ENCODE assay signal across 22 mouse cellular contexts in genomic region chr10:21866504-21866903, GRCm38 (mm10). TPM values are rescaled to one million over a fixed set of nuclear protein-coding genes. Genes with fewer than 3 reads are reported as not detected.
A peak's percentile ranks its signal among the peaks of the same experiment; 100 is the strongest.
DNase-seq lines count a peak whose midpoint lies in the region; ATAC-seq and TF ChIP-seq lines count a peak whose summit lies in the region.
"Had no signal": no experiment of that assay in that cellular context is flagged by ENCODE, and none has a peak within 500 bp of the region (broad histone marks: within the 10 kb centered on the region; RNA-seq: fewer than 3 reads in every experiment).

No protein-coding gene starts in this region.

- H3K4me1 ChIP-seq in midbrain, embryonic 11.5 days (ENCODE audit: control insufficient read depth, insufficient read depth, low read length): no peaks in the 10 kb centered on the region
- no peaks in the 10 kb centered on the region for H3K4me1 ChIP-seq in midbrain, postnatal 0 days (ENCODE audit: insufficient read depth, low read length)
- H3K4me1 ChIP-seq in stomach, postnatal 0 days (replicated peaks; ENCODE audit: control insufficient read depth, insufficient read depth): no peaks in the 10 kb centered on the region
- no peaks in the 10 kb centered on the region for H3K4me1 ChIP-seq in heart, adult 2 months (ENCODE audit: control insufficient read depth, insufficient read depth, low read length)
- H3K4me1 ChIP-seq: forebrain, embryonic 12.5 days; heart, embryonic 13.5 days; liver, embryonic 15.5 days; midbrain, embryonic 13.5 days had no signal

- H3K27me3 ChIP-seq in midbrain, embryonic 11.5 days (ENCODE audit: control insufficient read depth, insufficient read depth, low read length): no peaks in the 10 kb centered on the region
- H3K27me3 ChIP-seq in midbrain, postnatal 0 days (ENCODE audit: insufficient read depth, low read length): no peaks in the 10 kb centered on the region
- no peaks in the 10 kb centered on the region for H3K27me3 ChIP-seq in stomach, postnatal 0 days (ENCODE audit: control insufficient read depth, insufficient read depth, low read length)
- H3K27me3 ChIP-seq in heart, adult 2 months (ENCODE audit: control insufficient read depth, insufficient read depth, low read length): no peaks in the 10 kb centered on the region
- H3K27me3 ChIP-seq: forebrain, embryonic 12.5 days; heart, embryonic 13.5 days; liver, embryonic 15.5 days; midbrain, embryonic 13.5 days had no signal

- no peak for ATAC-seq in midbrain, embryonic 11.5 days (ENCODE audit: low FRiP score)
- no peak for ATAC-seq in midbrain, postnatal 0 days (ENCODE audit: low FRiP score)
- ATAC-seq in stomach, postnatal 0 days (ENCODE audit: low FRiP score, low TSS enrichment): no peak
- ATAC-seq: hindbrain, embryonic 16.5 days; intestine, postnatal 0 days; lung, postnatal 0 days; midbrain, embryonic 13.5 days had no signal

- H3K36me3 ChIP-seq in midbrain, embryonic 11.5 days (ENCODE audit: control insufficient read depth, insufficient read depth, low read length): no peaks in the 10 kb centered on the region
- H3K36me3 ChIP-seq in midbrain, postnatal 0 days (ENCODE audit: insufficient read depth, low read length): no peaks in the 10 kb centered on the region
- no peaks in the 10 kb centered on the region for H3K36me3 ChIP-seq in stomach, postnatal 0 days (ENCODE audit: control insufficient read depth, insufficient read depth, low read length)
- no peaks in the 10 kb centered on the region for H3K36me3 ChIP-seq in heart, adult 2 months (ENCODE audit: control insufficient read depth, insufficient read depth, low read length)
- H3K36me3 ChIP-seq: forebrain, embryonic 12.5 days; G1E; heart, embryonic 13.5 days; liver, embryonic 15.5 days; midbrain, embryonic 13.5 days had no signal

- TF ChIP-seq EP300 in stomach, postnatal 0 days (optimal IDR thresholded peaks at IDR 0.05): no peak
- no peak for TF ChIP-seq EP300 in heart, adult 2 months (IDR thresholded peaks at IDR 0.05; ENCODE audit: insufficient read depth, low read depth, low read length)

- H3K9ac ChIP-seq in midbrain, embryonic 11.5 days (ENCODE audit: low read length): no peak overlapping the region
- no peak overlapping the region for H3K9ac ChIP-seq in midbrain, postnatal 0 days (replicated peaks; ENCODE audit: low read length, poor library complexity, severe bottlenecking)
- H3K9ac ChIP-seq in stomach, postnatal 0 days (ENCODE audit: low read length): no peak overlapping the region
- H3K9ac ChIP-seq in heart, adult 2 months (ENCODE audit: low read depth, low read length): no peak overlapping the region
- H3K9ac ChIP-seq: forebrain, embryonic 12.5 days; heart, embryonic 13.5 days; liver, embryonic 15.5 days; midbrain, embryonic 13.5 days had no signal

- intact Hi-C loops in heart, adult 2 months (cut with DNase I): no loop called here

- no peaks in the 10 kb centered on the region for H3K79me2 ChIP-seq in heart, adult 2 months (replicated peaks; ENCODE audit: control insufficient read depth, insufficient read depth, low read length)

- TF ChIP-seq CTCF in midbrain, postnatal 0 days (IDR thresholded peaks at IDR 0.05): no peak
- no peak for TF ChIP-seq CTCF in stomach, postnatal 0 days (IDR thresholded peaks at IDR 0.05; ENCODE audit: low read depth)
- no peak for TF ChIP-seq CTCF in heart, adult 2 months (IDR thresholded peaks at IDR 0.05)

- 43% methylated on average over 4 of the region's 4 CpGs for WGBS in midbrain, embryonic 11.5 days
- 39% methylated on average over 4 of the region's 4 CpGs for WGBS in midbrain, postnatal 0 days
- WGBS in stomach, postnatal 0 days: 36% methylated on average over 4 of the region's 4 CpGs
- 57% methylated on average over 4 of the region's 4 CpGs for WGBS in heart, adult 2 months

- no peak overlapping the region for H3K4me3 ChIP-seq in midbrain, embryonic 11.5 days (ENCODE audit: low read depth, low read length)
- no peak overlapping the region for H3K4me3 ChIP-seq in midbrain, postnatal 0 days (ENCODE audit: low read depth, low read length)
- H3K4me3 ChIP-seq in stomach, postnatal 0 days (ENCODE audit: low read depth, low read length): no peak overlapping the region
- no peak overlapping the region for H3K4me3 ChIP-seq in heart, adult 2 months
- H3K4me3 ChIP-seq: forebrain, embryonic 12.5 days; heart, embryonic 13.5 days; liver, embryonic 15.5 days; midbrain, embryonic 13.5 days had no signal

- H3K27ac ChIP-seq in midbrain, embryonic 11.5 days (ENCODE audit: low read depth, low read length): no peak overlapping the region
- no peak overlapping the region for H3K27ac ChIP-seq in midbrain, postnatal 0 days (ENCODE audit: low read depth, low read length)
- no peak overlapping the region for H3K27ac ChIP-seq in stomach, postnatal 0 days (replicated peaks)
- no peak overlapping the region for H3K27ac ChIP-seq in heart, adult 2 months
- H3K27ac ChIP-seq: forebrain, embryonic 12.5 days; heart, embryonic 13.5 days; liver, embryonic 15.5 days; midbrain, embryonic 13.5 days had no signal

- peak; percentile 55 for DNase-seq in embryo, embryonic 11 days
- no peak for DNase-seq in embryo, embryonic 10 days (ENCODE audit: low spot score)
- peak; percentile 33 for DNase-seq in midbrain, embryonic 11.5 days (ENCODE audit: low spot score, missing footprints)
- no peak for DNase-seq in midbrain, postnatal 0 days (ENCODE audit: low spot score)
- peak; percentile 43 for DNase-seq in NIH3T3 (ENCODE audit: low read depth)
- peak; percentile 32 for DNase-seq in stomach, postnatal 0 days (ENCODE audit: low spot score)
- no peak for DNase-seq in heart, adult 2 months
- DNase-seq in layer of hippocampus, adult 9-11 months: no peak
- DNase-seq: adrenal gland, postnatal 36 days; gastrocnemius, postnatal 10 days; heart, adult 11 months; heart, postnatal 36 days; spleen, adult 18-20 months; thymus, adult 18-20 months had no signal

- TF ChIP-seq POLR2A in heart, adult 2 months (IDR thresholded peaks at IDR 0.05; ENCODE audit: insufficient read depth, low read depth, low read length): no peak

- H3K4me2 ChIP-seq in midbrain, embryonic 11.5 days: no peak overlapping the region
- H3K4me2 ChIP-seq in midbrain, postnatal 0 days (ENCODE audit: low read depth, low read length, poor library complexity, severe bottlenecking): no peak overlapping the region
- no peak overlapping the region for H3K4me2 ChIP-seq in stomach, postnatal 0 days (replicated peaks; ENCODE audit: low read depth)
- H3K4me2 ChIP-seq: forebrain, embryonic 12.5 days; heart, embryonic 13.5 days; liver, embryonic 15.5 days; midbrain, embryonic 13.5 days had no signal

- no peaks in the 10 kb centered on the region for H3K9me3 ChIP-seq in midbrain, embryonic 11.5 days (ENCODE audit: control insufficient read depth, low read length)
- H3K9me3 ChIP-seq in midbrain, postnatal 0 days (ENCODE audit: low read length): no peaks in the 10 kb centered on the region
- H3K9me3 ChIP-seq in stomach, postnatal 0 days (ENCODE audit: control insufficient read depth, low read length): no peaks in the 10 kb centered on the region
- H3K9me3 ChIP-seq: forebrain, embryonic 12.5 days; G1E; heart, embryonic 13.5 days; liver, embryonic 15.5 days; midbrain, embryonic 13.5 days had no signal

RNA-seq across cellular contexts. Expression of gene Sgk1, which starts 15.5 kb away (rescaled TPM):
- 20.8 and 25.7 TPM in 2 replicates for polyA plus RNA-seq in midbrain, embryonic 11.5 days (2014; fragmentation: Nextera tagmentation; extraction: Ambion mirVana)
- 65.4 and 92.2 TPM in 2 replicates for total RNA-seq in midbrain, postnatal 0 days (2014; rRNA removed)
- 46.6 and 48.9 TPM in 2 replicates for polyA plus RNA-seq in midbrain, postnatal 0 days (2015; fragmentation: Nextera tagmentation; extraction: Ambion mirVana)
- 60.0 and 73.1 TPM in 2 replicates for polyA plus RNA-seq in stomach, postnatal 0 days (2015; fragmentation: Nextera tagmentation; extraction: Ambion mirVana)
- 10 to 100 TPM; 64.7 to 89.1 TPM for total RNA-seq in heart, adult 2 months (2021)
- polyA plus RNA-seq in heart, adult 2 months (2012; rRNA removed): 31.9 and 43.5 TPM in 2 replicates

Comparison
In these comparisons a context has a peak if more than half of its experiments do, and no peak if none do; other contexts are left out.
1. DNase-seq: peak in embryo, embryonic 11 days (single experiment), midbrain, embryonic 11.5 days (single experiment), NIH3T3 (single experiment) and stomach, postnatal 0 days (single experiment); none in embryo, embryonic 10 days (single experiment), midbrain, postnatal 0 days (single experiment), heart, adult 2 months (0 of 2) and layer of hippocampus, adult 9-11 months (single experiment).